Mouse (Mus musculus): Measurements from ENCODE around the gene Gripap1. TPM values are rescaled to one million over a fixed set of nuclear protein-coding genes. Genes with fewer than 3 reads are reported as not detected.

Gripap1 gene
- polyA plus RNA-seq, 1 experiment from 2014 or later = 40.3 TPM

GRCm38 (mm10) chrX:7763631-7764393, 25.8 kb upstream of the Gripap1 start:
- WGBS = 17% methylated on average over 21 of the region's 22 CpGs
- H3K4me1 ChIP-seq = peaks cover 20% of the 10 kb centered on the region
- peak overlapping the region; percentile 77; the same call in 1 of the 2 replicates for H3K27ac ChIP-seq
- peak overlapping the region; percentile 55 for H3K4me2 ChIP-seq
- H3K36me3 ChIP-seq = peaks cover 16% of the 10 kb centered on the region
- ATAC-seq (ENCODE audit: insufficient number of reproducible peaks, low FRiP score, low TSS enrichment, low read depth) = no peak
- no peaks in the 10 kb centered on the region for H3K27me3 ChIP-seq
- no peaks in the 10 kb centered on the region for H3K9me3 ChIP-seq
- H3K4me3 ChIP-seq = peak overlapping the region; percentile 62
- H3K9ac ChIP-seq = 0 out of 2 replicates have a peak overlapping the region, but pooled peaks have one; percentile 56

DNA sequence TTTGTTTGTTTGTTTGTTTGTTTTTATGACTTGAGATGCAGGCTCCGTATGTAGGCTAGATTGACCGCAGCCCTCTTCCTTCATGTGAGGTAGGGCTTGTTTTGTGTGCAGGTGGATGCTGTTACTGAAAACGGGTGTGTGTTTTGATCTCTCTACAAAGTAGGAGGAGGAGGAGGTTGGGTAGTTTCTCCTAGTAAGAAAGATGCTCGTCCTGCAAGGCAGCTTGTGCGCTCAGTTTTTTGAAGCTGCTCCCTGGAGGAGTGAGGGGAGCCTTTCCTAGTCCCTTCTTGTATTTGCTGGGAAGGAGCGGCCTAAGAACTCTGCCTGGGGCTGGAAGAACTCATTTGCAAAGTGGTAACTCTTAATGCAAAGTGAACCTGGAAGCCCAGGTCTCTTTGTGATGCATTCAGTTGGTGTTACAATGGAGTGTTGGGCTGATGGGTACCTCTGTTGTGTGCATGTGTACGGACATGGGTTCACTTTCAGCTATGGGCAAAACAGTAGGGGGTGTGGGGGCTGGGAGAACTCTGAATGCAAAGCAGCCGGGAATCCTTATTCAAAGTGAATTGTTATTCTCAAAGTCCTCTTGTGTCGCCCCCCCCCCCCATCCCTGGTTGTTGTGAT, 24.8 kb upstream of the Gripap1 start:
- ATAC-seq (ENCODE audit: insufficient number of reproducible peaks, low FRiP score, low TSS enrichment, low read depth) = no peak
- no peaks in the 10 kb centered on the region for H3K27me3 ChIP-seq
- peaks cover 23% of the 10 kb centered on the region for H3K36me3 ChIP-seq
- peak overlapping the region; percentile 55 for H3K4me2 ChIP-seq
- peak overlapping the region; percentile 62 for H3K4me3 ChIP-seq
- H3K27ac ChIP-seq = no peak overlapping the region
- WGBS = 29% methylated on average over 9 of the region's 9 CpGs
- no peaks in the 10 kb centered on the region for H3K9me3 ChIP-seq
- peaks cover 20% of the 10 kb centered on the region for H3K4me1 ChIP-seq
- H3K9ac ChIP-seq = no peak overlapping the region

GRCm38 (mm10) chrX:7765281-7765670, 24.3 kb upstream of the Gripap1 start:
- WGBS = 24% methylated on average over 13 of the region's 13 CpGs
- H3K27ac ChIP-seq = no peak overlapping the region

GRCm38 (mm10) chrX:7765764-7766163, 23.8 kb upstream of the Gripap1 start:
- WGBS = 19% methylated on average over 11 of the region's 11 CpGs
- Histone ChIP-seq H3K4me2 (peak overlapping the region; percentile 55), H3K4me1 (peaks cover 20% of the 10 kb centered on the region), H3K27ac (no peak overlapping the region), H3K9me3 (no peaks in the 10 kb centered on the region), H3K9ac (no peak overlapping the region), H3K36me3 (peaks cover 33% of the 10 kb centered on the region), H3K27me3 (no peaks in the 10 kb centered on the region), H3K4me3 (peak overlapping the region; percentile 17; the same call in 1 of the 2 replicates)
- ATAC-seq (ENCODE audit: insufficient number of reproducible peaks, low FRiP score, low TSS enrichment, low read depth) = no peak; the same call in 1 of the 2 replicates

More at GRCm38 (mm10) chrX:7765281-7765670, 24.3 kb upstream of the Gripap1 start:
- Histone ChIP-seq H3K4me2 (peak overlapping the region; percentile 55), H3K9me3 (no peaks in the 10 kb centered on the region), H3K4me1 (peaks cover 20% of the 10 kb centered on the region), H3K36me3 (peaks cover 28% of the 10 kb centered on the region), H3K4me3 (peak overlapping the region; percentile 17; the same call in 1 of the 2 replicates), H3K9ac (no peak overlapping the region), H3K27me3 (no peaks in the 10 kb centered on the region)
- no peak for ATAC-seq (ENCODE audit: insufficient number of reproducible peaks, low FRiP score, low TSS enrichment, low read depth)

GRCm38 (mm10) chrX:7769302-7770017, 20.1 kb upstream of the Gripap1 start:
- WGBS = 91% methylated on average over 7 of the region's 7 CpGs
- peaks cover 13% of the 10 kb centered on the region for H3K4me1 ChIP-seq
- H3K4me3 ChIP-seq = no peak overlapping the region
- ATAC-seq (ENCODE audit: insufficient number of reproducible peaks, low FRiP score, low TSS enrichment, low read depth) = no peak
- H3K9ac ChIP-seq = no peak overlapping the region
- peaks cover 61% of the 10 kb centered on the region for H3K36me3 ChIP-seq
- no peaks in the 10 kb centered on the region for H3K9me3 ChIP-seq
- H3K27ac ChIP-seq = no peak overlapping the region
- no peak overlapping the region for H3K4me2 ChIP-seq
- H3K27me3 ChIP-seq = no peaks in the 10 kb centered on the region

- H3K9me3 ChIP-seq = no peaks in the 10 kb centered on the region
- no peaks in the 10 kb centered on the region for H3K4me1 ChIP-seq
- H3K4me3 ChIP-seq = no peak overlapping the region
- H3K36me3 ChIP-seq = peaks cover 49% of the 10 kb centered on the region
- no peaks in the 10 kb centered on the region for H3K27me3 ChIP-seq
- 53% methylated on average over 2 of the region's 2 CpGs for WGBS
- no peak overlapping the region for H3K4me2 ChIP-seq
- no peak overlapping the region for H3K27ac ChIP-seq
- ATAC-seq (ENCODE audit: insufficient number of reproducible peaks, low FRiP score, low TSS enrichment, low read depth) = no peak
- H3K9ac ChIP-seq = no peak overlapping the region
These were observed 16.8 kb upstream of the Gripap1 start for GRCm38 (mm10) chrX:7772766-7773165.

DNA sequence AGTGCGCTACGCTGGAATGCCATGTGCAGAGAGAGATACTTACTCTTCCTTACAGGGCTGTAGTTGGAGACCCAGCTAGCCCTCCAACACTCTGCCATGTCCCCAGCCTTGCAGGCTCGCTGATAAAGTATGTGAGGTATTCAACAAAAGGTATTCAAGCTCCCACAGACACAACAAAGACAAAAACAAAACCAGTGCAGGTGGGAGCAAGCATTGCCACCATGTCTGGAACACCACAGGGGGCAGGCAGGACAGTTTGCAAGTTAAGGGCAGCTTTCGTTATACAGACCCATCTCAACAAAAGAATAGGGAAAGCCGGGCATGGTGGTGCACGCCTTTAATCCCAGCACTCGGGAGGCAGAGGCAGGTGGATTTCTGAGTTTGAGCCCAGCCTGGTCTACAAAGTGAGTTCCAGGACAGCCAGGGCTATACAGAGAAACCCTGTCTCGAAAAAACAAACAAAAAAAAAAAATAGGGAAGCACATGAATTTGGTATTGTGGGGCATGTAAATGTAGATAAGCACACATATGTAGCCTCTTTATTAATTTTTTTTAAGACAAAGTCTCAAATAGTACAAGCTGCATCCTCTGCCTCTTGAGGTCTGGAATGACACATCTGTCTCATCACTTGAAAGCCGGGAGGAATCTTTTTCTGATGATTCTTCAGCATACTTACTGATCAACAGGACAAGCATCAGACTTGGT, 13.9 kb upstream of the Gripap1 start:
- 74% methylated on average over 9 of the region's 9 CpGs for WGBS

DNA sequence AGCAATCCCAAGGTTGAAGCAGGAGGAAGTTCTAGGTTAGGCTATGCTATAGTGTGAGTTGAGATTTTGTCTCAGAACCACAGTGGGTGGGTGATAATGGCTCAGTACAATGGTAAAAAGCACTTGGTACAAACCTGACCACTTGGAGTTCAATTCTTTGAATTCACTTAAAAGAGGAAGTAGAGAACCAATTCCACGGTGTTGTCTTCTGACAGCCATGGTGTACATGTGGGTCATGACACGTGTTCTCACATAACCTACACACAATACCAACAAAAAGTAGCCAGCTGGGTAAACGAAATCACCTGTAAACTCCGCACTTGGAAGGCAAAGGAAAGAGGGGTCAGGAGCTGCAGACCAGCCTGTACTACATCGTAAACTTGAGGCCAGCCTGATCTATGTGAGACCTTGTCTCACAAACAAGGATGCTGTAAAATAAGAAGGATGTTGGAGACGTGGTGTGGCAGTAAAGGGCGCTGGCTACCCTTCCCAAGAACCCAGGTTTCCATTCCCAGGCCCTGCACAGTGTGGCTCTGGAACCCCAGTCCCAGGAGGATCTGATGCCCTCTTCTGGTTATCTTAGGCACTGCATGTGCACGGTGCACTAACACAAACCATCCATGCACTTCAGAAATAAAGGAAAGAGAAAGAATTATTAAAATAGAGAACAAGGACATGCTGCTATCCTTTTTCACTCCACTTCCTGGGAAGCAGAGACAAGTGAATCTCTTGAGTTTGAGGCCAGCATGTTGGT, 13.1 kb upstream of the Gripap1 start:
- Histone ChIP-seq H3K27ac (no peak overlapping the region), H3K36me3 (peaks cover 23% of the 10 kb centered on the region), H3K4me1 (no peaks in the 10 kb centered on the region), H3K27me3 (no peaks in the 10 kb centered on the region), H3K9me3 (no peaks in the 10 kb centered on the region), H3K4me2 (no peak overlapping the region), H3K4me3 (no peak overlapping the region), H3K9ac (no peak overlapping the region)
- ATAC-seq (ENCODE audit: insufficient number of reproducible peaks, low FRiP score, low TSS enrichment, low read depth) = no peak
- 49% methylated on average over 8 of the region's 8 CpGs for WGBS

More for the DNA sequence above, 13.9 kb upstream of the Gripap1 start:
- no peak overlapping the region for H3K4me3 ChIP-seq
- H3K9me3 ChIP-seq = no peaks in the 10 kb centered on the region
- H3K36me3 ChIP-seq = peaks cover 31% of the 10 kb centered on the region
- H3K27me3 ChIP-seq = no peaks in the 10 kb centered on the region
- H3K9ac ChIP-seq = no peak overlapping the region
- no peak overlapping the region for H3K27ac ChIP-seq
- no peak for ATAC-seq (ENCODE audit: insufficient number of reproducible peaks, low FRiP score, low TSS enrichment, low read depth)
- H3K4me1 ChIP-seq = no peaks in the 10 kb centered on the region
- no peak overlapping the region for H3K4me2 ChIP-seq

DNA sequence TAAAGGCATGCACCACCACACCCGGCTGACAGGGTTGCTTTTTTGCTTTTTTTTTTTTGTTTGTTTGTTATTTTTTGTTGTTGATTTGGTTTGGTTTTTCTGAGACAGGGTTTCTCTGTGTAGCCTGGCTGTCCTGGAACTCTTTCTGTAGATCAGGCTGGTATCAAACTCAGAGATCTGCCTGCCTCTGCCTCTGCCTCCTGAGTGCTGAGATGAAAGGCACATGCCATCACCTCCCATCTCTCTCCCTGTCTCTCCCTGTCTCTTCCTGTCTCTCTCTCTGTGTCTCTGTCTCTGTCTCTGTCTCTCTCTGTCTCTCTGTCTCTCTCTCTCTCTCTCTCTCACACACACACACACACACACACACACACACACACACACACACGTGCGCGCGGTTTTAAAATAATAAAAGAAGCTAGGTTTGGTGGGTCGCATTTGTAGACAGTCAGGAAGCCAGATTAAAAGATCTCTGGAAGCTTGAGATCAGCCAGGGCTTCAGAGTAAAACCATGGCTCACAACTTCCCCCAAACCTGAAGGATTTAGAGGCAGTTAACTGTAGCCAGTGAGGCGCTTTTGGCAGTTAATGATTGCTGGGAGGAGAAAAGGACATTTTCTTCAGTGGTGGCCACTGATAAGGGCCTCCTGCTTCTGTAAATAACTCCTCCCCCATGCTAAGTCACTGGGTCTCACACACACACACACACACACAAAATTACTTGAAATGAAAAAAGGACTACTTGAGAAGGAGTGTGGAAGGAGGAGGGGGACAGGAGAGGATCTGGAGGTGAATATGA, 10.9 kb upstream of the Gripap1 start:
- Histone ChIP-seq H3K4me3 (no peak overlapping the region), H3K4me1 (no peaks in the 10 kb centered on the region), H3K27ac (no peak overlapping the region), H3K27me3 (no peaks in the 10 kb centered on the region), H3K9ac (no peak overlapping the region), H3K9me3 (no peaks in the 10 kb centered on the region), H3K4me2 (no peak overlapping the region), H3K36me3 (peaks cover 10% of the 10 kb centered on the region)
- WGBS = 67% methylated on average over 7 of the region's 7 CpGs
- no peak for ATAC-seq (ENCODE audit: insufficient number of reproducible peaks, low FRiP score, low TSS enrichment, low read depth)

- Histone ChIP-seq H3K9ac (no peak overlapping the region), H3K4me1 (no peaks in the 10 kb centered on the region), H3K27ac (no peak overlapping the region), H3K4me2 (no peak overlapping the region), H3K27me3 (no peaks in the 10 kb centered on the region), H3K9me3 (no peaks in the 10 kb centered on the region), H3K36me3 (peaks cover 4% of the 10 kb centered on the region; the same call in 1 of the 2 replicates), H3K4me3 (no peak overlapping the region)
- no peak for ATAC-seq (ENCODE audit: insufficient number of reproducible peaks, low FRiP score, low TSS enrichment, low read depth)
- 25% methylated on average over 3 of the region's 3 CpGs for WGBS
These were observed 10.3 kb upstream of the Gripap1 start for GRCm38 (mm10) chrX:7779294-7779693.

All from limb, embryonic 15.5 days (tissue).